Mouse (Mus musculus): ENCODE data around the gene Iqca. TPM values are rescaled to one million over a fixed set of nuclear protein-coding genes. Genes with fewer than 3 reads are reported as not detected.

The Iqca gene
- polyA plus RNA-seq, 1 experiment from 2014 or later: 0.62 TPM

DNA sequence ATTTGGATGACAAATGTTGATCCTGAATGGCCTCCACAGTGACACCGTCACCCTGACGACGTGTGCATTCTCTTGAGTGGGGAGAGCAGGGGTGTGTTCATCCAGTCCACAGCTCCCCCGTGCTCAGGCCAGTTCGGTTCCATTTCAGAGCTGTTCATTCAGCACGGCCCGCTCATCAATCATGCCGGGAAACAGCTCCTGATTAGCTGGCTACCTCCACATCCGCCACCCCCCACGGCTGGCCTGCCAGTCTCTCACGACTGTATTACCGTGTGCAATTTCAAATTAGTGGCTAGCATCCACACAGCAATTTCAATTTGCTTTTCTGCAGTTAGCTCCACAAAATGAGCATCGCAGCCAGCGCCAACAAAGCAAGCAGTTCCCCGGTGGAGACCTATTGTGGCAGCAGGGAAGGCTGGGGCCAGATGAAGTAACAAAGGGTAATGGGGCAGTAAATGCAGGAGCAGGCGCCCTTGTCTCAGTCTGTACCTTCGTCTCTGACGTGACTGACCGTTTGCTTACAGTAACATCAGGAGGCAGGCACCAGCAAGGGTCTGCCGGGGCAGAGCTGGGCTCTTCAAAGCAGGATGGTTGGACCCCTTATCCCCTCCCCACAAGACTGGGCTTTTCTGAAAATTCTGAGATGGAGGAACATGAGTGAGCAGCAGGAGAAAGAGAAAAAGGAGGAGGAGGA is 103.0 kb downstream of the Iqca start:
- Histone ChIP-seq H3K4me2 (no peak overlapping the region; the same call in 1 of the 2 replicates), H3K9ac (peak overlapping the region; percentile 17; the same call in 1 of the 2 replicates), H3K27ac (no peak overlapping the region; the same call in 1 of the 2 replicates)

DNA sequence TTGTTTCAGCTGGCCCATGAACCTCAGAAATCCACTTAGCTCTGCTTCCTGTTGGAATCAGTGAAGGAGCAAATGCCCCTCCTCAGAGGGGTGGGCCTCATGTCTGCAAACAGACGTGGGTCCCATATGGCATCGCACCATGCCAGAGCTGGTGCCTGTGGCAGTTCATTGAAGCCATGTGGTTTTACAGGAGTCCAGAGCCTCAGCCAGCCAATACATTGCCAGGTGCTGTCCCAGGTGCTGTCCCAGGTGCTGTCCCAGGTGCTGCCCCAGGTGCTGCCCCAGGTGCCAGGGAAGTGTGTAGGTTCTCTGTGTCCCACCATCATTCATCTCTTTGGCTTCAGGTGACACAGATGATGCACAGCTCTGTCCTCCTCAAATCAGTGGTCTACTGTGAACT is 124.9 kb downstream of the Iqca start:
- H3K9me3 ChIP-seq (replicated peaks): no peaks in the 10 kb centered on the region
- no peaks in the 10 kb centered on the region for H3K36me3 ChIP-seq (ENCODE audit: poor library complexity, severe bottlenecking)
- H3K9ac ChIP-seq: no peak overlapping the region
- 80% methylated on average over 2 of the region's 2 CpGs for WGBS
- H3K4me1 ChIP-seq: no peaks in the 10 kb centered on the region; the same call in 1 of the 2 replicates
- H3K27ac ChIP-seq: no peak overlapping the region
- no peak overlapping the region for H3K4me2 ChIP-seq
- no peak overlapping the region for H3K4me3 ChIP-seq
- no peak for ATAC-seq
- H3K27me3 ChIP-seq: peaks cover 22% of the 10 kb centered on the region

More for the DNA sequence above, 103.0 kb downstream of the Iqca start:
- WGBS: 33% methylated on average over 20 of the region's 20 CpGs
- peak; percentile 38; the same call in 1 of the 2 replicates for ATAC-seq
- Histone ChIP-seq H3K9me3 (replicated peaks) (no peaks in the 10 kb centered on the region), H3K4me3 (no peak overlapping the region), H3K4me1 (peaks cover 9% of the 10 kb centered on the region), H3K36me3 (ENCODE audit: poor library complexity, severe bottlenecking) (no peaks in the 10 kb centered on the region), H3K27me3 (peaks cover 20% of the 10 kb centered on the region)

- no peaks in the 10 kb centered on the region for H3K9me3 ChIP-seq (replicated peaks)
- no peaks in the 10 kb centered on the region for H3K36me3 ChIP-seq (ENCODE audit: poor library complexity, severe bottlenecking)
- no peaks in the 10 kb centered on the region; the same call in 1 of the 2 replicates for H3K4me1 ChIP-seq
- no peak overlapping the region for H3K4me3 ChIP-seq
- 16% methylated on average over 3 of the region's 3 CpGs for WGBS
- ATAC-seq: no peak
- H3K27me3 ChIP-seq: peaks cover 22% of the 10 kb centered on the region
- H3K4me2 ChIP-seq: no peak overlapping the region
- H3K27ac ChIP-seq: no peak overlapping the region
- no peak overlapping the region for H3K9ac ChIP-seq
These were observed 126.3 kb downstream of the Iqca start for GRCm38 (mm10) chr1:90026945-90027344.

GRCm38 (mm10) chr1:90020336-90020735 is 132.9 kb downstream of the Iqca start:
- 85% methylated on average over 5 of the region's 5 CpGs for WGBS
- Histone ChIP-seq H3K9me3 (replicated peaks) (no peaks in the 10 kb centered on the region), H3K27me3 (peaks cover 17% of the 10 kb centered on the region; the same call in 1 of the 2 replicates), H3K27ac (no peak overlapping the region), H3K36me3 (ENCODE audit: poor library complexity, severe bottlenecking) (no peaks in the 10 kb centered on the region), H3K4me2 (no peak overlapping the region), H3K9ac (no peak overlapping the region), H3K4me1 (no peaks in the 10 kb centered on the region; the same call in 1 of the 2 replicates), H3K4me3 (no peak overlapping the region)
- no peak for ATAC-seq

DNA sequence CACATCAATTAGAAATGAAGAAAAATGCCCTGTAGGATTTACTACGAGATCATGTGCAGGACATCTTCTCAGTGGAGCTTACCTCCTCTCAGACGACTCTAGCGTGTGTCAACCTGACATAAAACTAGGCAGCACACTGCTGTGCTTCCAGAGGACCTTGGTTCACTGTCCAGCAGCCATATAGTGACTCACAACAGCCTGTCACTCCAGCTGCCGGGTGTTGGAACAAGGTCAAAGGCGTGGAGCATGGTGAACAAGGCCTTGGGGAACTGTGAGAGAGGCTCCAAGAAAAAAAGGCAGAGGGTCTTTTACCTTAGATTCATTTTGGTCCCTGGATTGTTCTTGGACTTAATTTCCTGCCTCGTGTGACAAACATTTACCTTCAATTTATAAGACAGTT is 135.1 kb downstream of the Iqca start:
- Histone ChIP-seq H3K27ac (no peak overlapping the region), H3K27me3 (0 out of 2 replicates have a peak, but pooled peaks cover 10% of the 10 kb centered on the region), H3K4me2 (no peak overlapping the region), H3K4me1 (no peaks in the 10 kb centered on the region), H3K9ac (no peak overlapping the region), H3K9me3 (replicated peaks) (no peaks in the 10 kb centered on the region), H3K4me3 (no peak overlapping the region), H3K36me3 (ENCODE audit: poor library complexity, severe bottlenecking) (no peaks in the 10 kb centered on the region)
- ATAC-seq: no peak
- whole genome bisulfite sequencing: 84% methylated on average over 6 of the region's 6 CpGs

DNA sequence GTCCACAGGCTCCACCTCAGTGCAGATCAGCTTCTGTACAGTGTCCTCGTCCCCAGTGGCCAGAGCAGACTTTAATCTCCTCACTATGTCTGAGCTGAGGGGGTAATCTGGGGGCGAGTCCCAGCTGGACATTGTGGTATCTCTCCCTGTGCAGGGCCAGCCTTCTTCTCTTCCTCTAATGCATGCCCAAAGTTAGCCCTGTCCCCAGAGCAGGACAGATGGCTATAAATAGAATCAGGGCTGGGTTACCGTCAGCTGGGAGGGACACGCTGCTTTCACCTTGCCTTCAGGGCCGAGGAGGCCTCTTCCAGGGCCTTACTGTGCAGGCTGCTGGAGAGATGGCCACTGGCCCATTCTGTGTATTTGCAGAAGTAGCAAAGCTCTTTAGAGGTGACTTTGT is 138.8 kb downstream of the Iqca start, which contains the start of gene Asb18:
Gene Asb18, minus strand, starts transcription at position 221 of the 400 bp plus-strand sequence.
- WGBS: 86% methylated on average over 5 of the region's 5 CpGs
- Histone ChIP-seq H3K4me2 (no peak within 1 kb of the TSS), H3K36me3 (ENCODE audit: poor library complexity, severe bottlenecking) (no peaks in the 10 kb centered on the region), H3K27me3 (0 out of 2 replicates have a peak, but pooled peaks cover 8% of the 10 kb centered on the region), H3K4me3 (no peak within 1 kb of the TSS), H3K9ac (no peak within 1 kb of the TSS), H3K4me1 (0 out of 2 replicates have a peak, but pooled peaks cover under 1% of the 10 kb centered on the region), H3K9me3 (replicated peaks) (no peaks in the 10 kb centered on the region), H3K27ac (no peak within 1 kb of the TSS)
- ATAC-seq: no peak

GRCm38 (mm10) chr1:90013273-90013672 is 139.9 kb downstream of the Iqca start:
- 79% methylated on average over 5 of the region's 5 CpGs for WGBS
- Histone ChIP-seq H3K4me1 (0 out of 2 replicates have a peak, but pooled peaks cover 6% of the 10 kb centered on the region), H3K4me3 (no peak overlapping the region), H3K9me3 (replicated peaks) (no peaks in the 10 kb centered on the region), H3K27me3 (peaks cover 13% of the 10 kb centered on the region; the same call in 1 of the 2 replicates), H3K9ac (no peak overlapping the region), H3K36me3 (ENCODE audit: poor library complexity, severe bottlenecking) (no peaks in the 10 kb centered on the region), H3K27ac (no peak overlapping the region), H3K4me2 (no peak overlapping the region)
- ATAC-seq: no peak

DNA sequence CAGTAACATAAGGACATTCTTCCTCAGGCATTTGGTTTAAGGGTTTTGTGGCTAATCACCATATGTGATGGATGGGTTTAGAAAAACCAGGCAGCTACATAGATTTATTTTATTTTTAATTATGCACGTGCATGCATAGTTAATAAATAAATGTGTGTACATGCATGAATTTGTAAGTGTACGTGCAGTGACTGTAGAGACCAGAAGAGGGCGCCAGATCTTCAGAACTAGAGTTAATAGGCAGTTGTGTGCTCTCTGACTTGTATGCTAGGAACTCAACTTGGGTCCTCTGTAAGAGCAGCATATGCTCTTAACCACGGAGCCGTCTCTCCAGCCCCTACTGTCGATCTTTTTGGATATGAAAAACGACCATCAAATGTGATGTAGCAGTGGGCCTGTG is 140.4 kb downstream of the Iqca start:
- ATAC-seq: no peak
- H3K36me3 ChIP-seq (ENCODE audit: poor library complexity, severe bottlenecking): no peaks in the 10 kb centered on the region
- no peak overlapping the region for H3K4me3 ChIP-seq
- H3K4me1 ChIP-seq: 0 out of 2 replicates have a peak, but pooled peaks cover 6% of the 10 kb centered on the region
- WGBS: 64% methylated on average over 7 of the region's 7 CpGs
- H3K27me3 ChIP-seq: peaks cover 16% of the 10 kb centered on the region; the same call in 1 of the 2 replicates
- H3K4me2 ChIP-seq: no peak overlapping the region
- no peaks in the 10 kb centered on the region for H3K9me3 ChIP-seq (replicated peaks)
- H3K9ac ChIP-seq: no peak overlapping the region
- no peak overlapping the region for H3K27ac ChIP-seq

- no peaks in the 10 kb centered on the region for H3K36me3 ChIP-seq (ENCODE audit: poor library complexity, severe bottlenecking)
- peaks cover 15% of the 10 kb centered on the region; the same call in 1 of the 2 replicates for H3K27me3 ChIP-seq
- 79% methylated on average over 3 of the region's 3 CpGs for WGBS
- H3K4me2 ChIP-seq: no peak overlapping the region
- peak; percentile 46; the same call in 1 of the 2 replicates for ATAC-seq
- no peaks in the 10 kb centered on the region for H3K9me3 ChIP-seq (replicated peaks)
- H3K27ac ChIP-seq: no peak overlapping the region
- H3K4me1 ChIP-seq: 0 out of 2 replicates have a peak, but pooled peaks cover 6% of the 10 kb centered on the region
- no peak overlapping the region for H3K9ac ChIP-seq
- H3K4me3 ChIP-seq: no peak overlapping the region
These were observed 141.0 kb downstream of the Iqca start for GRCm38 (mm10) chr1:90012168-90012567.

- Histone ChIP-seq H3K36me3 (ENCODE audit: poor library complexity, severe bottlenecking) (no peaks in the 10 kb centered on the region), H3K9ac (no peak overlapping the region), H3K9me3 (replicated peaks) (no peaks in the 10 kb centered on the region), H3K27ac (no peak overlapping the region), H3K27me3 (peaks cover 9% of the 10 kb centered on the region; the same call in 1 of the 2 replicates), H3K4me2 (no peak overlapping the region), H3K4me1 (0 out of 2 replicates have a peak, but pooled peaks cover 12% of the 10 kb centered on the region), H3K4me3 (no peak overlapping the region)
- no peak for ATAC-seq
- 97% methylated on average over 1 of the region's 1 CpGs for WGBS
These were observed 143.1 kb downstream of the Iqca start for GRCm38 (mm10) chr1:90010077-90010476.

DNA sequence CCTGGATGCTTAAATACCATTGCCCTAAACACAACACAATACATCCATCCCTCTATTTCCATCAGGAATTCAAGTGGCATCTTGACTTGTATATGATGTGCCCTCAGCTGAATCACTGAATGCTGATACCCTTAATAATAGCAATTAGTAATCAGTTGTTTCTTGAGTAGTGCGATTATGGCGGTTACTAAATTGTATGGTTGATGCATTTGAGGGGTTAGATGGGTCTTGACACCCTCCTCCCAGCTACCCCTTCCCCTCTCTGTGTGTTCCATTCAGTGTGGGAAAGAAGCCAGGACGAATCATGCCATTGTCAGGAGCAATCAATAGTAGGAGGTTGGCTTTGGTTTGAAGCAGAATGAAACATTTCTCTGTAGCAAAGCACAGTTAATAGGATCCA is 144.0 kb downstream of the Iqca start:
- Histone ChIP-seq H3K9me3 (replicated peaks) (no peaks in the 10 kb centered on the region), H3K27ac (no peak overlapping the region; the same call in 1 of the 2 replicates), H3K4me1 (0 out of 2 replicates have a peak, but pooled peaks cover 12% of the 10 kb centered on the region), H3K4me2 (no peak overlapping the region), H3K4me3 (no peak overlapping the region), H3K9ac (no peak overlapping the region), H3K27me3 (peaks cover 14% of the 10 kb centered on the region), H3K36me3 (ENCODE audit: poor library complexity, severe bottlenecking) (no peaks in the 10 kb centered on the region)
- ATAC-seq: peak; percentile 54; the same call in 1 of the 2 replicates
- 62% methylated on average over 3 of the region's 3 CpGs for WGBS

DNA sequence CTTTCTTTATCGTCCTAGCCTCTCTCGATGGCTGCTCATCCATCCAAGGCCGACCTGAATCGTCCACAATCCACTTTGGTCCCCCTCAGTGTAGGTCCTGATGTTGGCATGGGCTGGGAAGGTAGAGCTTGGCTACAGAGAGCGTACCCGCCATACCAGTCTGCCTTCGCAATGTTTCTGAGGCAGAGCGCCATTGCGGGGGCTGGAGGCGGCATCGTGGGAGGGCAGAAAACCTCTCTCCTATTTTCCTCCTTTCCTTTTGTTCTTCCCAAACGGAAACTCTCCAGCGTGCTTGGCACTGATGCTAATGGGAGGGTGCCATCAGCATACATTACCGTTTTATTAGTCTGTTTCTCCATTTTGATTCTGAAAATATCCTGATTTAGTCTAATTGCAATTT is 146.5 kb downstream of the Iqca start:
- Histone ChIP-seq H3K9me3 (replicated peaks) (no peaks in the 10 kb centered on the region), H3K4me2 (no peak overlapping the region; the same call in 1 of the 2 replicates), H3K4me1 (0 out of 2 replicates have a peak, but pooled peaks cover 12% of the 10 kb centered on the region), H3K36me3 (ENCODE audit: poor library complexity, severe bottlenecking) (no peaks in the 10 kb centered on the region), H3K27me3 (peaks cover 19% of the 10 kb centered on the region), H3K9ac (no peak overlapping the region), H3K4me3 (no peak overlapping the region), H3K27ac (peak overlapping the region; percentile 49; the same call in 1 of the 2 replicates)
- no peak; the same call in 1 of the 2 replicates for ATAC-seq
- 61% methylated on average over 14 of the region's 14 CpGs for WGBS
